12 mouse cellular contexts compared by ENCODE assay signal in genomic region chr8:9309456-9309855, GRCm38 (mm10).
A peak's percentile ranks its signal among the peaks of the same experiment; 100 is the strongest.
DNase-seq lines count a peak whose midpoint lies in the region; ATAC-seq lines count a peak whose summit lies in the region.
"Had no signal": no experiment of that assay in that cellular context is flagged by ENCODE, and none has a peak within 500 bp of the region (broad histone marks: within the 10 kb centered on the region; RNA-seq: fewer than 3 reads in every experiment).

No protein-coding gene starts in this region.

- WGBS in hindbrain, embryonic 11.5 days, result 41% methylated on average over 8 of the region's 8 CpGs
- WGBS in hindbrain, embryonic 13.5 days, result 29% methylated on average over 8 of the region's 8 CpGs

- H3K4me3 ChIP-seq in hindbrain, embryonic 11.5 days (ENCODE audit: low read depth, low read length), result no peak overlapping the region
- H3K4me3 ChIP-seq in hindbrain, embryonic 13.5 days, result no peak overlapping the region
- H3K4me3 ChIP-seq: embryonic facial prominence, embryonic 12.5 days had no signal

- H3K36me3 ChIP-seq in hindbrain, embryonic 11.5 days (ENCODE audit: control insufficient read depth, insufficient read depth, low read length), result no peaks in the 10 kb centered on the region
- no peaks in the 10 kb centered on the region for H3K36me3 ChIP-seq in hindbrain, embryonic 13.5 days
- H3K36me3 ChIP-seq: embryonic facial prominence, embryonic 12.5 days had no signal

- no peak for ATAC-seq in hindbrain, embryonic 11.5 days (ENCODE audit: low FRiP score)
- ATAC-seq in hindbrain, embryonic 13.5 days (ENCODE audit: low FRiP score), result no peak
- ATAC-seq in inflammation-experienced regulatory T-cells, adult 6 months, result no peak

- no peak overlapping the region for H3K9ac ChIP-seq in hindbrain, embryonic 11.5 days (ENCODE audit: low read depth, low read length)
- no peak overlapping the region for H3K9ac ChIP-seq in hindbrain, embryonic 13.5 days
- H3K9ac ChIP-seq: embryonic facial prominence, embryonic 12.5 days; liver, embryonic 14.5 days had no signal

- H3K27ac ChIP-seq in hindbrain, embryonic 11.5 days (ENCODE audit: low read depth, low read length), result no peak overlapping the region
- no peak overlapping the region for H3K27ac ChIP-seq in hindbrain, embryonic 13.5 days
- H3K27ac ChIP-seq: embryonic facial prominence, embryonic 12.5 days; liver, embryonic 14.5 days had no signal

- H3K4me1 ChIP-seq in hindbrain, embryonic 11.5 days (replicated peaks; ENCODE audit: control insufficient read depth, insufficient read depth, low read length), result no peaks in the 10 kb centered on the region
- H3K4me1 ChIP-seq in hindbrain, embryonic 13.5 days (replicated peaks), result no peaks in the 10 kb centered on the region
- H3K4me1 ChIP-seq: embryonic facial prominence, embryonic 12.5 days had no signal

- H3K4me2 ChIP-seq in hindbrain, embryonic 11.5 days (replicated peaks; ENCODE audit: low read depth, low read length), result no peak overlapping the region
- H3K4me2 ChIP-seq in hindbrain, embryonic 13.5 days, result no peak overlapping the region
- H3K4me2 ChIP-seq: embryonic facial prominence, embryonic 12.5 days had no signal

- H3K9me3 ChIP-seq in hindbrain, embryonic 11.5 days (ENCODE audit: control insufficient read depth, low read length), result no peaks in the 10 kb centered on the region
- no peaks in the 10 kb centered on the region for H3K9me3 ChIP-seq in hindbrain, embryonic 13.5 days
- H3K9me3 ChIP-seq: embryonic facial prominence, embryonic 12.5 days had no signal

- peak; percentile 72 for DNase-seq in hindbrain, embryonic 11.5 days (ENCODE audit: low spot score)
- peak; percentile 51 for DNase-seq in 3T3-L1 (ENCODE audit: low read depth, low spot score)
- DNase-seq in R1 (ENCODE audit: low read depth, low spot score), result peak; percentile 42
- peak; percentile 13 to 65 for DNase-seq in kidney, postnatal 36 days
- DNase-seq in right cerebral cortex, postnatal 25 days, result no peak
- no peak for DNase-seq in cerebellum, adult 8-10 months
- DNase-seq: heart, postnatal 36 days; thymus, postnatal 14 days had no signal

- H3K27me3 ChIP-seq in hindbrain, embryonic 11.5 days (ENCODE audit: control insufficient read depth, insufficient read depth, low read length), result no peaks in the 10 kb centered on the region
- no peaks in the 10 kb centered on the region for H3K27me3 ChIP-seq in hindbrain, embryonic 13.5 days
- H3K27me3 ChIP-seq: embryonic facial prominence, embryonic 12.5 days had no signal

Comparison
In these comparisons a context has a peak if more than half of its experiments do, and no peak if none do; other contexts are left out.
1. DNase-seq: peak in hindbrain, embryonic 11.5 days (single experiment), 3T3-L1 (single experiment), R1 (single experiment) and kidney, postnatal 36 days (2 of 2); none in right cerebral cortex, postnatal 25 days (single experiment) and cerebellum, adult 8-10 months (single experiment).